Comparison of ENCODE assay signal across 9 mouse cellular contexts in genomic region chr13:51400186-51400719, GRCm38 (mm10). TPM values are rescaled to one million over a fixed set of nuclear protein-coding genes. Genes with fewer than 3 reads are reported as not detected.
DNase-seq lines count a peak whose midpoint lies in the region; ATAC-seq and TF ChIP-seq lines count a peak whose summit lies in the region.
"Had no signal": no experiment of that assay in that cellular context is flagged by ENCODE, and none has a peak within 500 bp of the region (broad histone marks: within the 10 kb centered on the region; RNA-seq: fewer than 3 reads in every experiment).

No protein-coding gene starts in this region.

- intact Hi-C loops in gastrocnemius, adult 2 months (cut with DNase I), result no loop called here

- no peak for TF ChIP-seq CTCF in gastrocnemius, adult 2 months (IDR thresholded peaks at IDR 0.05)

- H3K36me3 ChIP-seq in hindbrain, embryonic 10.5 days, result no peaks in the 10 kb centered on the region
- no peaks in the 10 kb centered on the region for H3K36me3 ChIP-seq in limb, embryonic 10.5 days
- no peaks in the 10 kb centered on the region for H3K36me3 ChIP-seq in neural tube, embryonic 15.5 days

- H3K27me3 ChIP-seq in hindbrain, embryonic 10.5 days (ENCODE audit: insufficient read depth, poor library complexity, severe bottlenecking), result no peaks in the 10 kb centered on the region; the same call in 1 of the 2 replicates
- no peaks in the 10 kb centered on the region for H3K27me3 ChIP-seq in limb, embryonic 10.5 days (ENCODE audit: low read depth, poor library complexity, severe bottlenecking)
- no peaks in the 10 kb centered on the region for H3K27me3 ChIP-seq in neural tube, embryonic 15.5 days (replicated peaks)

- peak overlapping the region; percentile 44 for H3K9ac ChIP-seq in neural tube, embryonic 15.5 days (replicated peaks)

- WGBS in hindbrain, embryonic 10.5 days, result 32% methylated on average over 14 of the region's 14 CpGs
- 10% methylated on average over 14 of the region's 14 CpGs for WGBS in limb, embryonic 10.5 days
- 26% methylated on average over 14 of the region's 14 CpGs for WGBS in neural tube, embryonic 15.5 days

- no peak overlapping the region for H3K27ac ChIP-seq in gastrocnemius, adult 2 months
- peak overlapping the region; percentile 84 for H3K27ac ChIP-seq in hindbrain, embryonic 10.5 days
- H3K27ac ChIP-seq in limb, embryonic 10.5 days, result peak overlapping the region; percentile 81
- peak overlapping the region; percentile 66 for H3K27ac ChIP-seq in neural tube, embryonic 15.5 days (replicated peaks)

- peaks cover 17% of the 10 kb centered on the region for H3K4me1 ChIP-seq in hindbrain, embryonic 10.5 days (replicated peaks)
- peaks cover 18% of the 10 kb centered on the region for H3K4me1 ChIP-seq in limb, embryonic 10.5 days
- peaks cover 14% of the 10 kb centered on the region for H3K4me1 ChIP-seq in neural tube, embryonic 15.5 days

- no peak for DNase-seq in gastrocnemius, adult 2 months
- DNase-seq in gastrocnemius, postnatal 25 days, result no peak
- peak; percentile 32 for DNase-seq in urinary bladder, adult 2 months (ENCODE audit: low spot score)
- no peak for DNase-seq in urinary bladder, postnatal 4 days (ENCODE audit: low spot score in 2 of 2)
- peak; percentile 33 for DNase-seq in hindbrain, embryonic 10.5 days (ENCODE audit: low spot score)
- DNase-seq in limb, embryonic 10.5 days (ENCODE audit: low spot score), result peak; percentile 54
- no peak for DNase-seq in frontal cortex, postnatal 14 days (ENCODE audit: low spot score in 2 of 2)

- H3K9me3 ChIP-seq in hindbrain, embryonic 10.5 days, result peaks cover 5% of the 10 kb centered on the region; the same call in 1 of the 2 replicates
- no peaks in the 10 kb centered on the region; the same call in 1 of the 2 replicates for H3K9me3 ChIP-seq in limb, embryonic 10.5 days (replicated peaks)
- H3K9me3 ChIP-seq in neural tube, embryonic 15.5 days (replicated peaks), result no peaks in the 10 kb centered on the region

- peak overlapping the region; percentile 58 for H3K4me3 ChIP-seq in gastrocnemius, adult 2 months
- peak overlapping the region; percentile 54 for H3K4me3 ChIP-seq in hindbrain, embryonic 10.5 days
- peak overlapping the region; percentile 51 for H3K4me3 ChIP-seq in limb, embryonic 10.5 days
- H3K4me3 ChIP-seq in neural tube, embryonic 15.5 days (replicated peaks), result peak overlapping the region; percentile 41

- H3K4me2 ChIP-seq in neural tube, embryonic 15.5 days, result peak overlapping the region; percentile 82

- ATAC-seq in neural tube, embryonic 15.5 days (ENCODE audit: low FRiP score), result peak; percentile 73

RNA-seq across cellular contexts. Expression of gene S1pr3, which starts 8.2 kb away (rescaled TPM):
- 1 to 10 TPM; 3.3 to 4.4 TPM for total RNA-seq in gastrocnemius, adult 2 months (2021)
- 1 to 10 TPM; 4.1 to 4.9 TPM for total RNA-seq in gastrocnemius, postnatal 25 days (2021)
- 3.4 and 5.1 TPM in 2 replicates for polyA plus RNA-seq in urinary bladder, adult 2 months (2012; rRNA removed)
- 48.0 and 50.6 TPM in 2 replicates for polyA plus RNA-seq in hindbrain, embryonic 10.5 days (2016; fragmentation: Nextera tagmentation; extraction: Ambion mirVana)
- polyA plus RNA-seq in limb, embryonic 10.5 days (2016; fragmentation: Nextera tagmentation; extraction: Ambion mirVana), result 79.5 and 123 TPM in 2 replicates
- polyA plus RNA-seq in neural tube, embryonic 15.5 days (2015; fragmentation: Nextera tagmentation; extraction: Ambion mirVana), result 12.5 and 27.9 TPM in 2 replicates
- total RNA-seq: MEL had no signal

Comparison
In these comparisons a context has a peak if more than half of its experiments do, and no peak if none do; other contexts are left out.
1. DNase-seq: peak in urinary bladder, adult 2 months (single experiment), hindbrain, embryonic 10.5 days (single experiment) and limb, embryonic 10.5 days (single experiment); none in gastrocnemius, adult 2 months (single experiment), gastrocnemius, postnatal 25 days (single experiment), urinary bladder, postnatal 4 days (0 of 2) and frontal cortex, postnatal 14 days (0 of 2).
2. Peak in every context shown above with its lines, with median percentiles within 50 percentile points of each other: H3K4me3 ChIP-seq.